Mouse (Mus musculus) embryonic fibroblast, embryonic 13.5 days (primary cell): Measurements from ENCODE around the gene Tes.

Experiments used
- CTCF ChIP-seq: IDR thresholded peaks from 2 replicates; pipeline ENCODE4 v1.5.1; 2011; ENCODE audit warnings: mild to moderate bottlenecking, control low read depth, low read length, moderate library complexity, borderline replicate concordance; ENCODE audit not compliant: insufficient read depth
- POLR2A ChIP-seq: IDR thresholded peaks from 2 replicates; pipeline ENCODE4 v1.6.1; 2011; ENCODE audit warnings: low read depth, mild to moderate bottlenecking, control low read depth, low read length, moderate library complexity

- TF ChIP-seq CTCF = no peak
- TF ChIP-seq POLR2A = no peak
Measured at GRCm38 (mm10) chr6:17099477-17100130, 34.7 kb downstream of the Tes start.
